Mouse (Mus musculus): ENCODE measurements around the gene Abl1.

Abl1 gene

GRCm38 (mm10) chr2:31689045-31689444 lies 869 bp downstream of the Abl1 start:
- DNase-seq: peak; percentile 20

- DNase-seq: peak; percentile 26
Measured at GRCm38 (mm10) chr2:31690063-31690462, 1.9 kb downstream of the Abl1 start.

GRCm38 (mm10) chr2:31698209-31698608 lies 10.0 kb downstream of the Abl1 start:
- DNase-seq: no peak

GRCm38 (mm10) chr2:31700545-31701446 lies 12.6 kb downstream of the Abl1 start:
- peak; percentile 41 for DNase-seq

GRCm38 (mm10) chr2:31703226-31703625 lies 15.1 kb downstream of the Abl1 start:
- DNase-seq: no peak

GRCm38 (mm10) chr2:31705914-31706313 lies 17.7 kb downstream of the Abl1 start:
- no peak for DNase-seq

- no peak for DNase-seq
Measured at GRCm38 (mm10) chr2:31706531-31706930, 18.4 kb downstream of the Abl1 start.

- no peak for DNase-seq
Measured at GRCm38 (mm10) chr2:31712716-31713115, 24.5 kb downstream of the Abl1 start.

GRCm38 (mm10) chr2:31713813-31714212 lies 25.6 kb downstream of the Abl1 start:
- no peak for DNase-seq

- no peak for DNase-seq
Measured at GRCm38 (mm10) chr2:31714780-31715179, 26.6 kb downstream of the Abl1 start.

- DNase-seq: no peak
Measured at GRCm38 (mm10) chr2:31715985-31716384, 27.8 kb downstream of the Abl1 start.

- DNase-seq: no peak
Measured at GRCm38 (mm10) chr2:31719202-31719880, 31.2 kb downstream of the Abl1 start.

GRCm38 (mm10) chr2:31719944-31720343 lies 31.8 kb downstream of the Abl1 start:
- DNase-seq: no peak

- peak; percentile 26 for DNase-seq
Measured at GRCm38 (mm10) chr2:31720783-31721182, 32.6 kb downstream of the Abl1 start.

GRCm38 (mm10) chr2:31724730-31725490 lies 36.7 kb downstream of the Abl1 start:
- no peak for DNase-seq

- no peak for DNase-seq
Measured at GRCm38 (mm10) chr2:31727576-31728277, 39.6 kb downstream of the Abl1 start.

GRCm38 (mm10) chr2:31730640-31731039 lies 42.5 kb downstream of the Abl1 start:
- no peak for DNase-seq

GRCm38 (mm10) chr2:31732497-31732896 lies 44.3 kb downstream of the Abl1 start:
- DNase-seq: no peak

GRCm38 (mm10) chr2:31733558-31733957 lies 45.4 kb downstream of the Abl1 start:
- no peak for DNase-seq

- DNase-seq: no peak
Measured at GRCm38 (mm10) chr2:31739041-31739440, 50.9 kb downstream of the Abl1 start.

- DNase-seq: no peak
Measured at GRCm38 (mm10) chr2:31741728-31742127, 53.6 kb downstream of the Abl1 start.

- DNase-seq: no peak
Measured at GRCm38 (mm10) chr2:31742134-31742533, 54.0 kb downstream of the Abl1 start.

Data from thymus, postnatal 14 days (tissue).